Mouse (Mus musculus): ENCODE measurements around the gene Usp6nl. TPM values are rescaled to one million over a fixed set of nuclear protein-coding genes. Genes with fewer than 3 reads are reported as not detected.

The Usp6nl gene
- polyA plus RNA-seq, 1 experiment from 2014 or later: 8.9 TPM

- Histone ChIP-seq H3K27me3 (ENCODE audit: control insufficient read depth, insufficient read depth, low read length) (no peaks in the 10 kb centered on the region), H3K9ac (ENCODE audit: low read length) (no peak overlapping the region), H3K4me2 (replicated peaks; ENCODE audit: low read depth) (no peak overlapping the region), H3K4me3 (ENCODE audit: low read depth, low read length) (no peak overlapping the region), H3K36me3 (ENCODE audit: control insufficient read depth, insufficient read depth, low read length) (no peaks in the 10 kb centered on the region; the same call in 1 of the 2 replicates), H3K4me1 (replicated peaks; ENCODE audit: control insufficient read depth, insufficient read depth) (no peaks in the 10 kb centered on the region), H3K27ac (replicated peaks) (no peak overlapping the region), H3K9me3 (ENCODE audit: control insufficient read depth, low read length) (no peaks in the 10 kb centered on the region)
- TF ChIP-seq EP300 (optimal IDR thresholded peaks at IDR 0.05) (no peak), CTCF (IDR thresholded peaks at IDR 0.05; ENCODE audit: low read depth) (no peak)
- 71% methylated on average over 7 of the region's 7 CpGs for WGBS
- no peak for ATAC-seq (ENCODE audit: low FRiP score, low TSS enrichment)
- DNase-seq (ENCODE audit: low spot score): no peak
Measured at GRCm38 (mm10) chr2:6341496-6341895, 19.0 kb downstream of the Usp6nl start.

DNA sequence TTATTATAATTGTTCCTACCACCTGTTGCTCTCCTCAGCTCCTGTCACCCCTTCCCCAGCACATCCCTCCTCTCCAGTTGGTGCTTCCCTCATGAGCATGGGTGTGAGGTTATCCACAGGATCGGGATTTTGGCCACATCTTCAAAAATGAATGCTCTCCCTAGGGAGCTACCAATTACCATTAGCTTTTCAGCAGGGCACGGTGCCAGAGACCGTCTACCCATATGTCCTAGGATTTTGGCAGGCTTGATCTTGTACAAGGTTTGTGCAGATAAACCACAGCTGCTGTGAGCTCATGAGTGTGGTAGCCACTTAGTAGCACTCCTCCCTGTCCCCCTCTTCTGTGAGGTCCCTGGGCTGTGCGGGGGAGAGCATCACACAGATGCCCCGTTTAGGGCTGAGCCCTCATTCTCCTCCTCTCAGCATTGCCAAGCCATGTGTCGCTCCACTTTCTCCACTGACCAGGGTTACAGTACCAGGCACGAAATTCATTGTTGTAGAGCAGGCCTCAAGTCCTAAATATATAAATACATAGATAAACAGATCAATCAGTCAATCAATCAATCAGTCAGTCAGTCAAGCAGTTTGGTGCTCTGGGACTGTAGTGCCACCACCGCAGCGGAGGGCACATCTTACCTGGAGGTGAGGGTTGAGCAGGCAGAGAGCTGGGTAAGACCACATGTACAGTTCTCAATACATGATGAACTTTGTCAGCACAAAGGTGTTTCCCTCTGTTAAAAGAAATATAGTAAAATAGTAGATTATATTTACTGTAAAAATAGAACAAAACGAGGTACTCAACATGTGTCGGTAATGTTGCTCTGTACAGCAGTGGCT is 27.0 kb downstream of the Usp6nl start:
- Histone ChIP-seq H3K27ac (replicated peaks) (no peak overlapping the region), H3K9me3 (ENCODE audit: control insufficient read depth, low read length) (no peaks in the 10 kb centered on the region), H3K36me3 (ENCODE audit: control insufficient read depth, insufficient read depth, low read length) (no peaks in the 10 kb centered on the region), H3K9ac (ENCODE audit: low read length) (no peak overlapping the region), H3K27me3 (ENCODE audit: control insufficient read depth, insufficient read depth, low read length) (no peaks in the 10 kb centered on the region), H3K4me2 (replicated peaks; ENCODE audit: low read depth) (no peak overlapping the region), H3K4me3 (ENCODE audit: low read depth, low read length) (no peak overlapping the region), H3K4me1 (replicated peaks; ENCODE audit: control insufficient read depth, insufficient read depth) (0 out of 2 replicates have a peak, but pooled peaks cover 6% of the 10 kb centered on the region)
- ATAC-seq (ENCODE audit: low FRiP score, low TSS enrichment) (peak; percentile 54; the same call in 1 of the 2 replicates), DNase-seq (ENCODE audit: low spot score) (no peak)
- WGBS: 63% methylated on average over 11 of the region's 11 CpGs
- TF ChIP-seq CTCF (IDR thresholded peaks at IDR 0.05; ENCODE audit: low read depth): no peak
- no peak for TF ChIP-seq EP300 (optimal IDR thresholded peaks at IDR 0.05)

- 0 out of 2 replicates have a peak, but pooled peaks cover 6% of the 10 kb centered on the region for H3K4me1 ChIP-seq (replicated peaks; ENCODE audit: control insufficient read depth, insufficient read depth)
- no peak overlapping the region for H3K27ac ChIP-seq (replicated peaks)
- 63% methylated on average over 9 of the region's 9 CpGs for WGBS
- H3K4me2 ChIP-seq (replicated peaks; ENCODE audit: low read depth): no peak overlapping the region
- no peak for TF ChIP-seq EP300 (optimal IDR thresholded peaks at IDR 0.05)
- no peak for TF ChIP-seq CTCF (IDR thresholded peaks at IDR 0.05; ENCODE audit: low read depth)
- no peaks in the 10 kb centered on the region for H3K27me3 ChIP-seq (ENCODE audit: control insufficient read depth, insufficient read depth, low read length)
- no peaks in the 10 kb centered on the region for H3K9me3 ChIP-seq (ENCODE audit: control insufficient read depth, low read length)
- no peaks in the 10 kb centered on the region for H3K36me3 ChIP-seq (ENCODE audit: control insufficient read depth, insufficient read depth, low read length)
- no peak overlapping the region for H3K4me3 ChIP-seq (ENCODE audit: low read depth, low read length)
- H3K9ac ChIP-seq (ENCODE audit: low read length): no peak overlapping the region
- DNase-seq (ENCODE audit: low spot score): no peak
- peak; percentile 82 for ATAC-seq (ENCODE audit: low FRiP score, low TSS enrichment)
Measured at GRCm38 (mm10) chr2:6350164-6350563, 27.7 kb downstream of the Usp6nl start.

DNA sequence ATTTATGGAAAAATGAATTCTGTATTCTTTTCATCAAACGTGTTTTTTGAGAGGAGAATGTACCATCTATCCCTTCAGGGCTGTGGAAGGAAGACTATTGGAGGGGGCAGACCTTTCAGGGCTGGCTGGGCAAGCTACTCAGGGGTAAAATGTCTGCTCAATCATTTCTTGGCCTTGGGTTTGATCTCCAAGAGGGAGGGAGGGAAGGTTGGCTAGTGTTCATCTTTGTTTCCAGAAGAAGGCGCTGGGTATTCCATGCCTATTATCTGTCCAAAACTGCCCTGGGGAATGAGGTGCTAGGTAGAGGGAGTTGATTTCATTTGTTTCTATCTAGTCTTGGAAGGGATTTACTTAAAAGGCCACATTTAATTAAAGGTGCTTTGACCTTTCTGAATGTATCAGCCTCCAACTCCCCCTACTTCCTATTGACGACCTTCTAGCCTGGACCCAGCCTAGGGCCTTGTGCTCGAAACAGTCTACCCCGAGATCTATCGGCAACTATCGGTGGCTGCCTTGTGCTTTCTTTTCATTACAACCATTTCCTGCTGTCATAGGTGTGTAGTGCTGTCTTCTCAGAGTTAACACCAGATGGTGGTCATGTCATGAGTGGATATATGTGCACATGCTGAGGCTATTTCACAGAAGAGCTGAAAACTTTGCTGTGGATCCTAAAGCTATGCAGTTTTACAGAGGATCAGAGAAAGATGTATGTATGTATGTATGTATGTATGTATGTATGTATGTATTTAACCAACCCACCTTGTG is 28.6 kb downstream of the Usp6nl start:
- WGBS: 90% methylated on average over 7 of the region's 7 CpGs
- no peak for TF ChIP-seq EP300 (optimal IDR thresholded peaks at IDR 0.05)
- TF ChIP-seq CTCF (IDR thresholded peaks at IDR 0.05; ENCODE audit: low read depth): peak; percentile 24
- no peak for DNase-seq (ENCODE audit: low spot score)
- H3K9ac ChIP-seq (ENCODE audit: low read length): no peak overlapping the region
- H3K4me3 ChIP-seq (ENCODE audit: low read depth, low read length): no peak overlapping the region
- no peaks in the 10 kb centered on the region for H3K36me3 ChIP-seq (ENCODE audit: control insufficient read depth, insufficient read depth, low read length)
- 0 out of 2 replicates have a peak, but pooled peaks cover 6% of the 10 kb centered on the region for H3K4me1 ChIP-seq (replicated peaks; ENCODE audit: control insufficient read depth, insufficient read depth)
- H3K9me3 ChIP-seq (ENCODE audit: control insufficient read depth, low read length): no peaks in the 10 kb centered on the region
- ATAC-seq (ENCODE audit: low FRiP score, low TSS enrichment): no peak
- no peak overlapping the region for H3K27ac ChIP-seq (replicated peaks)
- H3K27me3 ChIP-seq (ENCODE audit: control insufficient read depth, insufficient read depth, low read length): no peaks in the 10 kb centered on the region
- no peak overlapping the region for H3K4me2 ChIP-seq (replicated peaks; ENCODE audit: low read depth)

DNA sequence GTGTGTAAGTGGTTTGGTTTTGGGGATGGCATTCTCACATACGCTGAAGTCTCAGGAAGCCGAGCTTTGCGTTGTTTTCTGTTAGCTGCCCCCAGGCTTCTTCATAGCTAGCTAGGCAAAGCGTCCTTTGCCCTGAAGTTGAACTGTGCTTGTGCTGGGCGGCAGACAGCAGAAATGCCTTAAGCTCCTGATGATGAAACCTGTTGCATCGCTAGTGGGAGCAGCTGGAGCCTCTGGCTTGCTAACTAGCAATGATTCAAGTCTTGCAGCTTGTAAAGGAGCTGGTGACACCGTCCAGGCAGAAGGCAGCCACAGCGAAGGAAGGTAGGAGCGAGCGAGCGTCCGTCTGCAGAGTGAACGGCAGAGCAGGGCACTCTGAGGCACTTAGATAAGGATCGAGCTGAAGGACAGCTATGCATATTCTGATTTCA is 30.1 kb downstream of the Usp6nl start:
- 30% methylated on average over 14 of the region's 14 CpGs for WGBS
- Histone ChIP-seq H3K9me3 (ENCODE audit: control insufficient read depth, low read length) (no peaks in the 10 kb centered on the region), H3K27ac (replicated peaks) (no peak overlapping the region), H3K27me3 (ENCODE audit: control insufficient read depth, insufficient read depth, low read length) (no peaks in the 10 kb centered on the region), H3K4me1 (replicated peaks; ENCODE audit: control insufficient read depth, insufficient read depth) (0 out of 2 replicates have a peak, but pooled peaks cover 6% of the 10 kb centered on the region), H3K36me3 (ENCODE audit: control insufficient read depth, insufficient read depth, low read length) (no peaks in the 10 kb centered on the region), H3K4me3 (ENCODE audit: low read depth, low read length) (no peak overlapping the region), H3K4me2 (replicated peaks; ENCODE audit: low read depth) (peak overlapping the region; percentile 38), H3K9ac (ENCODE audit: low read length) (0 out of 2 replicates have a peak overlapping the region, but pooled peaks have one; percentile 43)
- TF ChIP-seq CTCF (IDR thresholded peaks at IDR 0.05; ENCODE audit: low read depth) (no peak), EP300 (optimal IDR thresholded peaks at IDR 0.05) (no peak)
- no peak for ATAC-seq (ENCODE audit: low FRiP score, low TSS enrichment)
- DNase-seq (ENCODE audit: low spot score): peak; percentile 22

Data from stomach, postnatal 0 days (tissue).